Mouse (Mus musculus) stomach, embryonic 16.5 days (tissue): Measurements from ENCODE around the gene Ice2. TPM values are rescaled to one million over a fixed set of nuclear protein-coding genes. Genes with fewer than 3 reads are reported as not detected.

Experiments used
- ATAC-seq: fragments of 200-750 bp; cut with Nextera tagmentation; 2 replicates; pipeline ENCODE4 v1.8.0; 2017; ENCODE audit warnings: moderate number of reproducible peaks, moderate TSS enrichment; ENCODE audit not compliant: insufficient read depth, low FRiP score
- H3K27ac ChIP-seq: fragments of 300-500 bp; sonication (generic); 2 replicates; pipeline ENCODE4 v1.5.1; 2014; ENCODE audit warnings: low read length
- H3K27me3 ChIP-seq: fragments of 300-500 bp; sonication (generic); 2 replicates; pipeline ENCODE4 v1.6.1; 2014; ENCODE audit warnings: low read length, control low read depth, mixed read lengths; ENCODE audit not compliant: control insufficient read depth, insufficient read depth
- H3K36me3 ChIP-seq: fragments of 300-500 bp; sonication (generic); 2 replicates; pipeline ENCODE4 v1.6.1; 2014; ENCODE audit warnings: low read length; ENCODE audit not compliant: control insufficient read depth, insufficient read depth
- H3K4me1 ChIP-seq: fragments of 300-500 bp; sonication (generic); 2 replicates; pipeline ENCODE4 v1.6.1; 2014; ENCODE audit warnings: low read length, control low read depth, mixed read lengths; ENCODE audit not compliant: control insufficient read depth, insufficient read depth
- H3K4me2 ChIP-seq: fragments of 300-500 bp; sonication (generic); 2 replicates; pipeline ENCODE4 v1.6.1; 2014; ENCODE audit warnings: low read depth, low read length, mixed read lengths
- H3K4me3 ChIP-seq: fragments of 300-500 bp; sonication (generic); replicated peaks from 2 replicates; pipeline ENCODE4 v1.5.1; 2014; ENCODE audit warnings: mild to moderate bottlenecking, low read length
- H3K9ac ChIP-seq: fragments of 300-500 bp; sonication (generic); 2 replicates; pipeline ENCODE4 v1.6.1; 2014; ENCODE audit warnings: low read length
- H3K9me3 ChIP-seq: fragments of 300-500 bp; sonication (generic); replicated peaks from 2 replicates; pipeline ENCODE4 v1.6.1; 2016; ENCODE audit warnings: low read length, control low read depth; ENCODE audit not compliant: control insufficient read depth
- WGBS: fragments of 180-500 bp; shearing (Covaris S2); extraction: QIAGEN DNeasy Blood & Tissue Kit; methylation state at CpG from one replicate; pipeline ENCODE4 v1.1.7; 2014; 5-methylcytosine and 5-hydroxymethylcytosine counted together
- polyA plus RNA-seq: library from polyadenylated mRNA; unstranded; fragments of >200 nt; fragmentation: Nextera tagmentation; extraction: Ambion mirVana; gene quantifications from 2 replicates; pipeline ENCODE4 v1.2.1, GENCODE M21; 2015

Ice2 gene
- polyA plus RNA-seq, 1 experiment from 2014 or later: 16.8 TPM

GRCm38 (mm10) chr9:69459876-69460275 lies 62.2 kb downstream of the Ice2 start:
- 84% methylated on average over 7 of the region's 7 CpGs for WGBS
- H3K27ac ChIP-seq: peak overlapping the region; percentile 95
- H3K36me3 ChIP-seq: 0 out of 2 replicates have a peak, but pooled peaks cover 6% of the 10 kb centered on the region
- no peak overlapping the region for H3K9ac ChIP-seq
- no peak overlapping the region for H3K4me3 ChIP-seq
- H3K4me2 ChIP-seq: peak overlapping the region; percentile 23; the same call in 1 of the 2 replicates
- H3K27me3 ChIP-seq: no peaks in the 10 kb centered on the region
- no peak for ATAC-seq
- no peaks in the 10 kb centered on the region for H3K9me3 ChIP-seq
- peaks cover 58% of the 10 kb centered on the region for H3K4me1 ChIP-seq

GRCm38 (mm10) chr9:69463046-69463445 lies 65.3 kb downstream of the Ice2 start:
- H3K4me3 ChIP-seq: no peak overlapping the region
- H3K9me3 ChIP-seq: no peaks in the 10 kb centered on the region
- H3K4me1 ChIP-seq: peaks cover 58% of the 10 kb centered on the region
- WGBS: 63% methylated on average over 2 of the region's 2 CpGs
- peaks cover 9% of the 10 kb centered on the region; the same call in 1 of the 2 replicates for H3K36me3 ChIP-seq
- no peak overlapping the region for H3K4me2 ChIP-seq
- no peak overlapping the region for H3K9ac ChIP-seq
- no peak for ATAC-seq
- H3K27ac ChIP-seq: no peak overlapping the region
- H3K27me3 ChIP-seq: no peaks in the 10 kb centered on the region

DNA sequence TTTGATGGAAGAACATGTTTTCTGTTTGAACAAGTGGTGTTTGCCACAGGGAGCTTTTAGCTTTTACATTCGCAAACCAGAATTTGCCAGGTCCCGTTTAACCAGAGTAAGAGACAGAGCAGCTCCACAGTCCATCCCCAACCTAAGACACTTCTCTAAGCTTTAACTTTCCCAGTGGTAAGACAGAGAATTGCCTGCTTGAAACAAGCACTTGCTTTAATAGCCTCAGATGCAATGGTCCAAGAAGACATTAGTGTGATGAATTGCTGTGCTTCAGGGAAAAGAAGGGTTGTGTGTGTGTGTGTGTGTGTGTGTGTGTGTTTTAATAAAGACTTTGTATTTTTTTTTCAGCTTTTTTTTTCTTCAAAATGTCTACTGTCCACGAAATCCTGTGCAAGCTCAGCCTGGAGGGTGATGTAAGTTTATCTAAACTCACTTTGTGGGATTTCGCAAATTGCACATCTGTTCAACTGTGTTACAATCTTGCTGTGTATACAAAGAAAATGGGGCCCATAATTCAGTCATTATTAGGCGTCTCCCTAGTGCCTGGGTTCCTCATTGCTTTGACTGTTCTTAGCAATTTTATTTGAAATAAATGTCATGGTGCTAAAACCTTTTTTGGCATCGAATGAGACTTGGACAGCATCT lies 66.5 kb downstream of the Ice2 start:
- no peaks in the 10 kb centered on the region for H3K9me3 ChIP-seq
- H3K4me3 ChIP-seq: no peak overlapping the region
- H3K4me1 ChIP-seq: peaks cover 58% of the 10 kb centered on the region
- H3K9ac ChIP-seq: no peak overlapping the region
- H3K36me3 ChIP-seq: peaks cover 11% of the 10 kb centered on the region; the same call in 1 of the 2 replicates
- H3K27me3 ChIP-seq: no peaks in the 10 kb centered on the region
- peak; percentile 51 for ATAC-seq
- 45% methylated on average over 6 of the region's 6 CpGs for WGBS
- H3K4me2 ChIP-seq: no peak overlapping the region
- H3K27ac ChIP-seq: peak overlapping the region; percentile 56

DNA sequence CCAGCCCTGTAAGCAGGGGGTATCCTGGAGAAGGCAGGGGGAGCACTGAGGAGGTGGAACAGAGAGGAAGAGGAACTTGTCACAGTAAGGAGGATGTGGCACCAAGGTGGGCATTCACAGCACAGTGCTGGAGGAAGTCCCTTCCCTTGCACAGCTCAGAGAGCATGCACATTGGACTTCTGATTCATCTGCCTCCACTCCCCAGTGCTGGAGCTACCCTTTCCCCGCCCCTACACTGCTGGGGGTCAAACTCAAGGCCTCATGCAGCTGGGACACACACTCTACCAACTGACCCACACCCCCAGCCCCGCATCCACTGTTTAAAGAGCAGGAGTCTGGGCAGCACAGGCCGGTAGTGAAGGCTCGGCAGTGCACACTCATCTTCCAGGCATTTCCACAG lies 68.4 kb downstream of the Ice2 start:
- 33% methylated on average over 4 of the region's 4 CpGs for WGBS
- Histone ChIP-seq H3K9me3 (no peaks in the 10 kb centered on the region), H3K4me2 (no peak overlapping the region), H3K4me1 (peaks cover 69% of the 10 kb centered on the region), H3K36me3 (peaks cover 15% of the 10 kb centered on the region; the same call in 1 of the 2 replicates), H3K9ac (no peak overlapping the region), H3K4me3 (no peak overlapping the region), H3K27ac (peak overlapping the region; percentile 82), H3K27me3 (no peaks in the 10 kb centered on the region)
- ATAC-seq: no peak

DNA sequence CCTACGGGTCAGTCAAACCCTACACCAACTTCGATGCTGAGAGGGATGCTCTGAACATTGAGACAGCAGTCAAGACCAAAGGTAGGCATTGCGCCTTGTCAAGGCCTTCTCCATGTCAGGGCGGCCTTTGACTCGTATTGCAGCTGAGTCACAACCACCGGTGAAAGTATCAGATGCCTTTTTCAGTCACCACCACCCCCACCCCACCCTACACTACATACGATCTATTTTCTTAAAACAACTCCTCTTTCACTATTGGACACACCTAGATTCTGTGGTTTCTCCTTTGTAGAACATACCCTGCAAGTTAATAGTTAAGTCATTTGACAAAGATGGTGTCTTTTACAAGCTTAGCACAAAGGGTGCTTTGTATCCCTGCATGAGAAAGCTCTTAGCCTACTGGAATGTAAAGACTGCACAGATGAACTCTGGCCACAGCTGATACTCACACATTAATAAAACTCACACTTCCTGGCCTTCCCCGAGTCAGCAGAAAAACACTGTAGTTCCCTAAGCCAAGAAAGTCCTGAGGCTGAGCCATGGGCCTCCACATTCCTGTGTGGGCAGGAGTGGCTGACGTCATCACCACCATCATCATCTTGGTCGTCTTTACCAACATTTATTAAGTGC lies 69.7 kb downstream of the Ice2 start:
- no peaks in the 10 kb centered on the region for H3K9me3 ChIP-seq
- no peaks in the 10 kb centered on the region for H3K27me3 ChIP-seq
- peaks cover 16% of the 10 kb centered on the region; the same call in 1 of the 2 replicates for H3K36me3 ChIP-seq
- no peak overlapping the region for H3K4me2 ChIP-seq
- no peak overlapping the region for H3K4me3 ChIP-seq
- peak overlapping the region; percentile 82 for H3K27ac ChIP-seq
- WGBS: 43% methylated on average over 10 of the region's 10 CpGs
- H3K9ac ChIP-seq: no peak overlapping the region
- peaks cover 83% of the 10 kb centered on the region for H3K4me1 ChIP-seq
- peak; percentile 38 for ATAC-seq

GRCm38 (mm10) chr9:69468991-69469390 lies 71.3 kb downstream of the Ice2 start:
- Histone ChIP-seq H3K4me2 (no peak overlapping the region), H3K9ac (no peak overlapping the region), H3K4me3 (no peak overlapping the region), H3K27me3 (no peaks in the 10 kb centered on the region), H3K4me1 (peaks cover 90% of the 10 kb centered on the region), H3K9me3 (no peaks in the 10 kb centered on the region), H3K36me3 (peaks cover 18% of the 10 kb centered on the region; the same call in 1 of the 2 replicates), H3K27ac (peak overlapping the region; percentile 93)
- ATAC-seq: peak; percentile 64
- 17% methylated on average over 9 of the region's 9 CpGs for WGBS

DNA sequence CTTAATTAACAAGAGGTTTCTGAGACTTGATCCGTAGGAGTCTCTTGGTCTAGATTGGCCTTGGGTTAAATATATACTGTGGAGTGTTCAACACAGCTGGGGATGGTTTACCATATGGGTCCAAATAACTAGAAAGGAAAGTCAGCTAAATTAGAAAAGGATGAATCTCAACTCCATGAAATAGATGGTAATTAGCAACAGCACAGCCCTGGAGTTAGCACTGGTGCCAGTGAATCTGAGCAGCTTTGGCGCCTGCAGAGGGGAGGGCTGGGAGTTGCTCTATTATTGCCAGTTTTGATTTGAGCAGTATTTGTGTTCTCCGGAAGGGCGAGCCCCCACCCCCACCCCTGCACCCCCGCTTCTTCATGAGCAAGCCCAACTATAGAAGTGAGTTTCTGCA lies 72.7 kb downstream of the Ice2 start:
- 31% methylated on average over 5 of the region's 5 CpGs for WGBS
- H3K4me3 ChIP-seq: no peak overlapping the region
- H3K4me2 ChIP-seq: peak overlapping the region; percentile 24; the same call in 1 of the 2 replicates
- no peaks in the 10 kb centered on the region for H3K9me3 ChIP-seq
- no peaks in the 10 kb centered on the region for H3K27me3 ChIP-seq
- peaks cover 19% of the 10 kb centered on the region; the same call in 1 of the 2 replicates for H3K36me3 ChIP-seq
- peak overlapping the region; percentile 56; the same call in 1 of the 2 replicates for H3K9ac ChIP-seq
- peak overlapping the region; percentile 93 for H3K27ac ChIP-seq
- ATAC-seq: no peak
- peaks cover 81% of the 10 kb centered on the region for H3K4me1 ChIP-seq

DNA sequence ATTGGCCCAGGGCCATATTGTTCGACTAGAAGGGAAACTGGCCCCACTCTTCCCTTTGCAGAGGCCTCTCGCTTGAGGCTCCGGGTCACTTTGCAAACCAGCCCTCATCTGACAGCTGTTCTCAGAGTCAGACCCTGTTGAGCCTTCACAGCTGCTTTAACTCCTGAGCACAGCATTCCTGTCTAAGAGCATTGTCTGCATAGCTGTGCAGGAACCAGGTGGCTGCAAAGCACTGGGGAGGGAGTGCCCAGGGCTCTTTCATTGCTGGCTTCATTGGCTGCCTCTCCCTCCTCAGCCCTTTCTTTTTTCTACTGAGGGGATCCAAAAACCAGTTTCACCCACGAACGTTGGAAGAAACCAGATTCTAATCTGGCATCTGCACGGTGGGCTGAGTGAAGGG lies 73.2 kb downstream of the Ice2 start:
- Histone ChIP-seq H3K36me3 (peaks cover 19% of the 10 kb centered on the region; the same call in 1 of the 2 replicates), H3K4me2 (peak overlapping the region; percentile 24; the same call in 1 of the 2 replicates), H3K27me3 (no peaks in the 10 kb centered on the region), H3K9me3 (no peaks in the 10 kb centered on the region), H3K27ac (peak overlapping the region; percentile 93), H3K4me3 (no peak overlapping the region), H3K9ac (peak overlapping the region; percentile 56; the same call in 1 of the 2 replicates), H3K4me1 (peaks cover 75% of the 10 kb centered on the region)
- 6% methylated on average over 6 of the region's 6 CpGs for WGBS
- peak; percentile 46; the same call in 1 of the 2 replicates for ATAC-seq

DNA sequence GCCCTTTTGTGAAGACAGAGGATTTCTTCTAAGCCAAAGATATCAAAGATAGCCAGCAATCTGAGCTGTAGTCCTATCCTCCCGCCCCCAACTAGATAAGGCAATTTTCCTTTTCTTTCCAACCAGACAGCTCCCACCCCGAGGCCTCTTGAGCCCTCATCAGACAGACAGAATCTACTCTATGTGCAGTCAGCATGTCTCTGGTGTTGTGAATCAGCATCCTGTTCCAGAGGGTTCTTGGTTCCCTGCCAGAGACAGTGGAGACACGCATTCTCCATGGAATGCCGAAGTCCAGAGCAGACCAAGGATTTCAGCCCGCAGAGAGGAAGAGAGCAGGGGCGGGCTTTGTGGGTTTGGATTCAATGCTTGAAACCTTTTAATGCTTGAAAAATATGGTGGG lies 75.0 kb downstream of the Ice2 start:
- Histone ChIP-seq H3K27ac (peak overlapping the region; percentile 93), H3K9ac (no peak overlapping the region), H3K9me3 (no peaks in the 10 kb centered on the region), H3K4me2 (no peak overlapping the region), H3K4me1 (peaks cover 62% of the 10 kb centered on the region), H3K36me3 (peaks cover 17% of the 10 kb centered on the region; the same call in 1 of the 2 replicates), H3K4me3 (no peak overlapping the region), H3K27me3 (no peaks in the 10 kb centered on the region)
- ATAC-seq: peak; percentile 45; the same call in 1 of the 2 replicates
- WGBS: 44% methylated on average over 6 of the region's 6 CpGs
